Mouse (Mus musculus): ENCODE data around the gene Matn4. TPM values are rescaled to one million over a fixed set of nuclear protein-coding genes. Genes with fewer than 3 reads are reported as not detected.

The Matn4 gene
- polyA plus RNA-seq, 2 experiments: 30.2 to 362 TPM

DNA sequence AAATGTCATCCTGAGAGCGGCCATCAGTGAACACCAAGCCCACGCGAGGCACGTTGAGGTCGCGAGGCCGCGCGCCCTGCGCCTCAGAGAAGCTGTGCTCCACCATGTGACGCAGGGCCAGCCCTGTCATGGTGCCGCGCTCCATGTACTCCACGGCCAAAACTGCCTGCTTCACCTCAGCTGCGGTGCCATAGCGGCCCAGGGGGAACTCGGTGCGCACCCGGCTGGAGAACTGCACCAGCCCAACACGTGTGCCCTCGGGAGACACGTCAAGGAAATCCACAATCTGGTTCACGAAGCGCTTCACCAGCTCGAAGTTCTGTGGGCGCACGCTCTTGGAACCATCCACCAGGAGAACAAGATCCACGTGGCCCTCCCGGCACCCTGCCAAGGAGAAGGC, 11.8 kb downstream of the Matn4 start:
- Histone ChIP-seq H3K4me2 (replicated peaks; ENCODE audit: low read depth, low read length, severe bottlenecking) (no peak overlapping the region), H3K9ac (ENCODE audit: low read depth, low read length, severe bottlenecking) (no peak overlapping the region), H3K4me1 (ENCODE audit: control insufficient read depth, insufficient read depth, low read length) (peaks cover 3% of the 10 kb centered on the region; the same call in 1 of the 2 replicates), H3K36me3 (ENCODE audit: control insufficient read depth, insufficient read depth, low read length) (peaks cover 23% of the 10 kb centered on the region), H3K9me3 (ENCODE audit: control insufficient read depth, low read length) (peaks cover 13% of the 10 kb centered on the region; the same call in 1 of the 2 replicates), H3K27ac (replicated peaks; ENCODE audit: low read depth, low read length) (no peak overlapping the region), H3K27me3 (ENCODE audit: control insufficient read depth, insufficient read depth, low read length) (peaks cover 4% of the 10 kb centered on the region; the same call in 1 of the 2 replicates), H3K4me3 (replicated peaks; ENCODE audit: low read length) (no peak overlapping the region)
- DNase-seq (ENCODE audit: low spot score): no peak
- ATAC-seq (ENCODE audit: low FRiP score, low read depth): no peak
- 81% methylated on average over 29 of the region's 29 CpGs for WGBS
- no peak for TF ChIP-seq POLR2A (IDR thresholded peaks at IDR 0.05; ENCODE audit: borderline replicate concordance, extremely low read depth, insufficient read depth, insufficient read length)

GRCm38 (mm10) chr2:164389499-164389898, 15.5 kb downstream of the Matn4 start:
- peak; percentile 64 for DNase-seq (ENCODE audit: low spot score)
- no peak for TF ChIP-seq POLR2A (IDR thresholded peaks at IDR 0.05; ENCODE audit: borderline replicate concordance, extremely low read depth, insufficient read depth, insufficient read length)
- Histone ChIP-seq H3K27ac (replicated peaks; ENCODE audit: low read depth, low read length) (peak overlapping the region; percentile 82), H3K36me3 (ENCODE audit: control insufficient read depth, insufficient read depth, low read length) (peaks cover 13% of the 10 kb centered on the region), H3K4me3 (replicated peaks; ENCODE audit: low read length) (peak overlapping the region; percentile 40), H3K9me3 (ENCODE audit: control insufficient read depth, low read length) (0 out of 2 replicates have a peak, but pooled peaks cover 7% of the 10 kb centered on the region), H3K4me1 (ENCODE audit: control insufficient read depth, insufficient read depth, low read length) (peaks cover 12% of the 10 kb centered on the region), H3K4me2 (replicated peaks; ENCODE audit: low read depth, low read length, severe bottlenecking) (peak overlapping the region; percentile 63), H3K9ac (ENCODE audit: low read depth, low read length, severe bottlenecking) (peak overlapping the region; percentile 53; the same call in 1 of the 2 replicates), H3K27me3 (ENCODE audit: control insufficient read depth, insufficient read depth, low read length) (peaks cover 4% of the 10 kb centered on the region; the same call in 1 of the 2 replicates)
- WGBS: under 1% methylated on average over 28 of the region's 30 CpGs
- ATAC-seq (ENCODE audit: low FRiP score, low read depth): peak; percentile 42

- 0% methylated on average over 17 of the region's 17 CpGs for WGBS
- Histone ChIP-seq H3K4me3 (replicated peaks; ENCODE audit: low read length) (peak within 1 kb of the TSS; percentile 40), H3K4me2 (replicated peaks; ENCODE audit: low read depth, low read length, severe bottlenecking) (peak within 1 kb of the TSS; percentile 63), H3K27me3 (ENCODE audit: control insufficient read depth, insufficient read depth, low read length) (peaks cover 4% of the 10 kb centered on the region; the same call in 1 of the 2 replicates), H3K36me3 (ENCODE audit: control insufficient read depth, insufficient read depth, low read length) (peaks cover 13% of the 10 kb centered on the region), H3K4me1 (ENCODE audit: control insufficient read depth, insufficient read depth, low read length) (peaks cover 14% of the 10 kb centered on the region), H3K9me3 (ENCODE audit: control insufficient read depth, low read length) (0 out of 2 replicates have a peak, but pooled peaks cover 7% of the 10 kb centered on the region), H3K27ac (replicated peaks; ENCODE audit: low read depth, low read length) (peak within 1 kb of the TSS; percentile 82), H3K9ac (ENCODE audit: low read depth, low read length, severe bottlenecking) (peak within 1 kb of the TSS; percentile 53; the same call in 1 of the 2 replicates)
- no peak for TF ChIP-seq POLR2A (IDR thresholded peaks at IDR 0.05; ENCODE audit: borderline replicate concordance, extremely low read depth, insufficient read depth, insufficient read length)
- ATAC-seq (ENCODE audit: low FRiP score, low read depth): peak; percentile 64
- peak; percentile 63 for DNase-seq (ENCODE audit: low spot score)
These were observed 15.9 kb downstream of the Matn4 start, which contains the start of gene Slpi for GRCm38 (mm10) chr2:164389020-164389419. Gene Slpi, minus strand, starts transcription at chr2:164389095.

GRCm38 (mm10) chr2:164386953-164387352, 18.0 kb downstream of the Matn4 start:
- no peak overlapping the region for H3K9ac ChIP-seq (ENCODE audit: low read depth, low read length, severe bottlenecking)
- H3K27ac ChIP-seq (replicated peaks; ENCODE audit: low read depth, low read length): no peak overlapping the region; the same call in 1 of the 2 replicates
- no peak overlapping the region for H3K4me3 ChIP-seq (replicated peaks; ENCODE audit: low read length)
- WGBS: 15% methylated on average over 8 of the region's 8 CpGs
- H3K9me3 ChIP-seq (ENCODE audit: control insufficient read depth, low read length): 0 out of 2 replicates have a peak, but pooled peaks cover 7% of the 10 kb centered on the region
- no peak for TF ChIP-seq POLR2A (IDR thresholded peaks at IDR 0.05; ENCODE audit: borderline replicate concordance, extremely low read depth, insufficient read depth, insufficient read length)
- peaks cover 4% of the 10 kb centered on the region; the same call in 1 of the 2 replicates for H3K27me3 ChIP-seq (ENCODE audit: control insufficient read depth, insufficient read depth, low read length)
- peaks cover 15% of the 10 kb centered on the region for H3K4me1 ChIP-seq (ENCODE audit: control insufficient read depth, insufficient read depth, low read length)
- ATAC-seq (ENCODE audit: low FRiP score, low read depth) (no peak), DNase-seq (ENCODE audit: low spot score) (no peak)
- H3K36me3 ChIP-seq (ENCODE audit: control insufficient read depth, insufficient read depth, low read length): peaks cover 8% of the 10 kb centered on the region
- H3K4me2 ChIP-seq (replicated peaks; ENCODE audit: low read depth, low read length, severe bottlenecking): no peak overlapping the region

DNA sequence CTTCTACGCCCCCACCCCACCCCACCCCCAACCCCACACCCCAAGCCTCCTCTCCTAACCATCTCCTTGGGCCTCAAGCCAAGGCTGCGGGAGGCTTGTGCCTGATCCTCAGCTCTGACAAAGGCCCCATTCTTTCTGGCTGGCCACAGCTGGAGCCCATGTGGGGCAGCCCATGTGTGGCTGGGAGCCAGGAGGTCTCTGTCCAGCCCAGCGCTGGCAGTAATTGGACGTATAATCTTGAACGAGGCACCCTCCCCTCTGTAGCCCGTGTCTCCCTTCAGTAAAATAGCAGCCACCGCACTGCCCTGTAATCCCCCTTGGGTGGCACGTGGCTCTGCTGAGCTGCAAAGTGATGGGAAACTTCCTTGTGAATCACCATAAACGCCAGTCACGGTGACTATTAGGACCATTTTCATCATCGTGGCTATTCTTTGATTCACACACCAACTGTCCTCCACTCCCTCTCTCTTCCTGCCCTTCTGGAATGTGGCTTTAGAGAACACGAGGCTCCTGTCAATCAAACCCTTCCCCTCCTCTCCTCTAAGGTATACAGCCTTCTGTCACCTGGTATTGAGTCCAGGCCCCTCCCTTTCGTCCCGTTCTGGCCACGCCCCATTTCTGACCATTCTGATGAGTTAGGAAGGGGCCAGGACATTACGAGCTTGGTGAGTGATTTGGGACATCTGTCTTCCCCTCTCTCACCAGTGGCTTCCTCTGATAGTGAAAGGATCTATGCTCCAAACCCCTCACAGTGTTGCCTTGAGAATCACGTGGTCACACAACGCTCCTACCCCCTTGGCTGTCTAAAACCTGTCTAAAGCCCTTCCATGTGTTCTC, 18.8 kb downstream of the Matn4 start:
- peak; percentile 74 for ATAC-seq (ENCODE audit: low FRiP score, low read depth)
- DNase-seq (ENCODE audit: low spot score): peak; percentile 78

More for the DNA sequence above, 18.8 kb downstream of the Matn4 start:
- Histone ChIP-seq H3K9me3 (ENCODE audit: control insufficient read depth, low read length) (0 out of 2 replicates have a peak, but pooled peaks cover 4% of the 10 kb centered on the region), H3K4me2 (replicated peaks; ENCODE audit: low read depth, low read length, severe bottlenecking) (peak overlapping the region; percentile 35), H3K36me3 (ENCODE audit: control insufficient read depth, insufficient read depth, low read length) (peaks cover 4% of the 10 kb centered on the region), H3K4me1 (ENCODE audit: control insufficient read depth, insufficient read depth, low read length) (peaks cover 15% of the 10 kb centered on the region), H3K27me3 (ENCODE audit: control insufficient read depth, insufficient read depth, low read length) (peaks cover 4% of the 10 kb centered on the region; the same call in 1 of the 2 replicates), H3K27ac (replicated peaks; ENCODE audit: low read depth, low read length) (peak overlapping the region; percentile 52), H3K4me3 (replicated peaks; ENCODE audit: low read length) (no peak overlapping the region), H3K9ac (ENCODE audit: low read depth, low read length, severe bottlenecking) (0 out of 2 replicates have a peak overlapping the region, but pooled peaks have one; percentile 12)
- TF ChIP-seq POLR2A (IDR thresholded peaks at IDR 0.05; ENCODE audit: borderline replicate concordance, extremely low read depth, insufficient read depth, insufficient read length): no peak
- WGBS: 9% methylated on average over 17 of the region's 18 CpGs

All from limb, embryonic 14.5 days (tissue).